8 mouse cellular contexts compared by ENCODE assay signal in the genomic region with DNA sequence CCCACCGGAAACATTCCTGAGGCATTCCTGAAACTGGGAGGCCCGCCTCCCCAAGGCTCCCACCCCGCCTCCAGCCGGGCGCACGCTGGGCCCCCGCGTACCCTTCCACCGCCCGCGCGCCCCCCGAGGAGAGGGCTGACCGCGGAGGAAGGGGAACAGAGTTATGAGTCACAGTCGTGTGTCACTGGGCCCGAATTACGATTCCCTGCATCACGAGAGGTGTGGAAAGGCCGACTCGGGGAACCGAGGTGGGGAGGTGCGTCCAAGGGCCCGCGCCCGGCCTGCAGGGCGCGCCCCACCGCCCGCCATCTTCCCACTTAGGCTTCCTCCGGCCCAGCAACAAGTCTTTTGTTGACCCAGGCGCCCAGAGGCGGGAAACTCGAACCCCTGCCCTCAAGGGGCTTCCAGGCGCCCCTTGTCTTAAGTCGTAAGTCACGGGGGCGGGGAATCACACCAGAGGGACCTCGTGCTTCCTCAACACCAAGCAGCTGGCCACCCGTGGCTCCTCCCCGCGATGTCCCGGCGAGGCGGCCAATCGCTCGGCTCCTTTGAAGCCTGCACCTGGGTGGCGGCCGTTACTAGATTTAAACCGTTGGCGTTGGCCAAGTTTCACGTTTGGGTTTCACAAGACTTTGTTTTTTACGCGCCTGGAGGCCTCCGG. TPM values are rescaled to one million over a fixed set of nuclear protein-coding genes. Genes with fewer than 3 reads are reported as not detected.
DNase-seq lines count a peak whose midpoint lies in the region; ATAC-seq and TF ChIP-seq lines count a peak whose summit lies in the region.

No protein-coding gene starts in this region.

- DNase-seq in left cerebral cortex, postnatal 4 days = peak; percentile 61
- DNase-seq in left cerebral cortex, postnatal 25 days (ENCODE audit: low spot score in 2 of 2) = no peak
- DNase-seq in kidney, postnatal 10 days = peak; percentile 82
- DNase-seq in spleen, adult 2 months (ENCODE audit: low read depth in 1 of 2, low spot score in 2 of 2) = peak; percentile 71 to 79
- DNase-seq in frontal cortex, postnatal 25 days (ENCODE audit: low spot score in 2 of 2) = no peak

- H3K27ac ChIP-seq in embryonic facial prominence, embryonic 12.5 days = peak overlapping the region; percentile 98
- peak overlapping the region; percentile 95 for H3K27ac ChIP-seq in heart, embryonic 16.5 days (ENCODE audit: low read length)
- H3K27ac ChIP-seq in spleen, adult 2 months (ENCODE audit: insufficient read depth, low read length) = peak overlapping the region; percentile 94

- H3K4me3 ChIP-seq in embryonic facial prominence, embryonic 12.5 days = peak overlapping the region; percentile 88
- peak overlapping the region; percentile 85 for H3K4me3 ChIP-seq in heart, embryonic 16.5 days (ENCODE audit: low read length)
- peak overlapping the region; percentile 73 for H3K4me3 ChIP-seq in spleen, adult 2 months (ENCODE audit: extremely low read depth, insufficient read depth, insufficient read length)

- TF ChIP-seq CTCF in spleen, adult 2 months (IDR thresholded peaks at IDR 0.05; ENCODE audit: extremely low read depth, insufficient read depth, insufficient read length, insufficient replicate concordance) = no peak

- peaks cover 34% of the 10 kb centered on the region for H3K4me1 ChIP-seq in embryonic facial prominence, embryonic 12.5 days
- H3K4me1 ChIP-seq in heart, embryonic 16.5 days (ENCODE audit: control insufficient read depth, insufficient read depth, low read length) = peaks cover 27% of the 10 kb centered on the region
- H3K4me1 ChIP-seq in spleen, adult 2 months (ENCODE audit: control insufficient read depth, insufficient read depth, insufficient read length) = peaks cover 27% of the 10 kb centered on the region

- intact Hi-C loops in left cerebral cortex, postnatal 4 days (cut with DNase I) = no loop called here
- intact Hi-C loops in left cerebral cortex, postnatal 25 days (cut with DNase I) = no loop called here

- no peaks in the 10 kb centered on the region for H3K36me3 ChIP-seq in embryonic facial prominence, embryonic 12.5 days
- no peaks in the 10 kb centered on the region for H3K36me3 ChIP-seq in heart, embryonic 16.5 days (ENCODE audit: control insufficient read depth, insufficient read depth)
- H3K36me3 ChIP-seq in spleen, adult 2 months (ENCODE audit: control insufficient read depth, insufficient read depth, low read length) = peaks cover 4% of the 10 kb centered on the region; the same call in 1 of the 2 replicates

- H3K27me3 ChIP-seq in embryonic facial prominence, embryonic 12.5 days = no peaks in the 10 kb centered on the region
- H3K27me3 ChIP-seq in heart, embryonic 16.5 days (ENCODE audit: control insufficient read depth, insufficient read depth, low read length) = no peaks in the 10 kb centered on the region
- no peaks in the 10 kb centered on the region for H3K27me3 ChIP-seq in spleen, adult 2 months (ENCODE audit: control insufficient read depth, insufficient read depth, low read length)

- ATAC-seq in embryonic facial prominence, embryonic 12.5 days (ENCODE audit: insufficient number of reproducible peaks, insufficient read depth, low FRiP score, low TSS enrichment) = peak; percentile 35
- ATAC-seq in heart, embryonic 16.5 days (replicated peaks; ENCODE audit: extremely low read depth, insufficient read depth, low FRiP score) = peak; percentile 19
- ATAC-seq in megakaryocyte, adult 5-6 weeks (ENCODE audit: poor library complexity, severe bottlenecking) = peak; percentile 57

- H3K9me3 ChIP-seq in embryonic facial prominence, embryonic 12.5 days = no peaks in the 10 kb centered on the region
- H3K9me3 ChIP-seq in heart, embryonic 16.5 days (replicated peaks; ENCODE audit: control insufficient read depth, low read length) = no peaks in the 10 kb centered on the region

- WGBS in embryonic facial prominence, embryonic 12.5 days = under 1% methylated on average over 55 of the region's 55 CpGs
- under 1% methylated on average over 54 of the region's 55 CpGs for WGBS in heart, embryonic 16.5 days
- WGBS in spleen, adult 2 months = 2% methylated on average over 55 of the region's 55 CpGs

- peak overlapping the region; percentile 63 for H3K9ac ChIP-seq in embryonic facial prominence, embryonic 12.5 days
- peak overlapping the region; percentile 92 for H3K9ac ChIP-seq in heart, embryonic 16.5 days (ENCODE audit: low read length)

- H3K4me2 ChIP-seq in embryonic facial prominence, embryonic 12.5 days (replicated peaks) = peak overlapping the region; percentile 81
- H3K4me2 ChIP-seq in heart, embryonic 16.5 days (ENCODE audit: low read depth, low read length) = peak overlapping the region; percentile 96

- TF ChIP-seq POLR2A in spleen, adult 2 months (IDR thresholded peaks at IDR 0.05; ENCODE audit: low read depth, low read length) = no peak

RNA-seq across cellular contexts. Expression of a gene that starts 0.7 kb away (rescaled TPM):
- 10 to 100 TPM; 43.6 to 45.5 TPM for total RNA-seq in left cerebral cortex, postnatal 4 days (2021)
- total RNA-seq in left cerebral cortex, postnatal 25 days (2021) = 10 to 100 TPM; 47.6 to 52.8 TPM
- polyA plus RNA-seq in embryonic facial prominence, embryonic 12.5 days (2016; fragmentation: Nextera tagmentation; extraction: Ambion mirVana) = 236 and 247 TPM in 2 replicates
- polyA plus RNA-seq in heart, embryonic 16.5 days (2015; fragmentation: Nextera tagmentation; extraction: Ambion mirVana) = 135 and 186 TPM in 2 replicates
- 159 and 170 TPM in 2 replicates for total RNA-seq in megakaryocyte, adult 5-6 weeks (2015)
- total RNA-seq in megakaryocyte, adult 5-6 weeks (2017) = 89.8 and 99.6 TPM in 2 replicates
- 78.5 and 124 TPM in 2 replicates for polyA plus RNA-seq in spleen, adult 2 months (2012; rRNA removed)

RNA-seq across cellular contexts. Expression of a gene that starts 9.9 kb away (rescaled TPM):
- total RNA-seq in left cerebral cortex, postnatal 4 days (2021) = 10 to 100 TPM; 61.2 to 61.6 TPM
- total RNA-seq in left cerebral cortex, postnatal 25 days (2021) = 10 to 100 TPM; 92.9 to 97.4 TPM
- polyA plus RNA-seq in embryonic facial prominence, embryonic 12.5 days (2016; fragmentation: Nextera tagmentation; extraction: Ambion mirVana) = 18.2 and 20.3 TPM in 2 replicates
- polyA plus RNA-seq in heart, embryonic 16.5 days (2015; fragmentation: Nextera tagmentation; extraction: Ambion mirVana) = 22.2 and 22.6 TPM in 2 replicates
- 58.0 and 63.8 TPM in 2 replicates for total RNA-seq in megakaryocyte, adult 5-6 weeks (2015)
- total RNA-seq in megakaryocyte, adult 5-6 weeks (2017) = 55.4 and 62.9 TPM in 2 replicates
- 72.6 and 89.9 TPM in 2 replicates for polyA plus RNA-seq in spleen, adult 2 months (2012; rRNA removed)

RNA-seq across cellular contexts. Expression of a gene that starts 34.4 kb away (rescaled TPM):
- total RNA-seq in left cerebral cortex, postnatal 4 days (2021) = 10 to 100 TPM; 14.4 to 18.2 TPM
- total RNA-seq in left cerebral cortex, postnatal 25 days (2021) = 10 to 100 TPM; 21.1 to 30.4 TPM
- 0.68 and 0.73 TPM in 2 replicates for polyA plus RNA-seq in embryonic facial prominence, embryonic 12.5 days (2016; fragmentation: Nextera tagmentation; extraction: Ambion mirVana)
- polyA plus RNA-seq in heart, embryonic 16.5 days (2015; fragmentation: Nextera tagmentation; extraction: Ambion mirVana) = 0.25 and 0.30 TPM in 2 replicates
- not detected in 2 replicates for total RNA-seq in megakaryocyte, adult 5-6 weeks (2015)
- not detected in 2 replicates for total RNA-seq in megakaryocyte, adult 5-6 weeks (2017)
- 0.06 and 0.11 TPM in 2 replicates for polyA plus RNA-seq in spleen, adult 2 months (2012; rRNA removed)

Comparison
In these comparisons a context has a peak if more than half of its experiments do, and no peak if none do; other contexts are left out.
1. DNase-seq: peak in left cerebral cortex, postnatal 4 days (single experiment), kidney, postnatal 10 days (single experiment) and spleen, adult 2 months (2 of 2); none in left cerebral cortex, postnatal 25 days (0 of 2) and frontal cortex, postnatal 25 days (0 of 2).
2. RNA of a gene that starts 34.4 kb away (total RNA-seq): 21.1 to 30.4 TPM in left cerebral cortex, postnatal 25 days and 14.4 to 18.2 TPM in left cerebral cortex, postnatal 4 days; not detected in megakaryocyte, adult 5-6 weeks; every median in the first group is over 10 times any median in the second.
3. Peak in every context shown above with its lines, with median percentiles within 50 percentile points of each other: ATAC-seq, H3K27ac ChIP-seq and H3K4me3 ChIP-seq.